Mouse (Mus musculus) limb, embryonic 13.5 days (tissue): ENCODE measurements around the gene Nfia. TPM values are rescaled to one million over a fixed set of nuclear protein-coding genes. Genes with fewer than 3 reads are reported as not detected.

Experiments
- ATAC-seq: fragments of 200-750 bp; cut with Nextera tagmentation; 2 replicates; pipeline ENCODE4 v1.8.0; 2017; ENCODE audit warnings: low read depth, moderate number of reproducible peaks, moderate TSS enrichment; ENCODE audit not compliant: low FRiP score
- H3K27ac ChIP-seq: fragments of 300-500 bp; sonication (generic); 2 replicates; pipeline ENCODE4 v1.5.1; 2015; ENCODE audit warnings: inconsistent platforms, mild to moderate bottlenecking, moderate library complexity
- H3K27me3 ChIP-seq: fragments of 300-500 bp; sonication (generic); 2 replicates; pipeline ENCODE4 v1.6.1; 2015; ENCODE audit warnings: mild to moderate bottlenecking, inconsistent platforms
- H3K36me3 ChIP-seq: fragments of 300-500 bp; sonication (generic); 2 replicates; pipeline ENCODE4 v1.6.1; 2015; ENCODE audit warnings: inconsistent platforms, mild to moderate bottlenecking, moderate library complexity
- H3K4me1 ChIP-seq: fragments of 300-500 bp; sonication (generic); 2 replicates; pipeline ENCODE4 v1.6.1; 2015; ENCODE audit warnings: inconsistent platforms
- H3K4me2 ChIP-seq: fragments of 300-500 bp; sonication (generic); replicated peaks from 2 replicates; pipeline ENCODE4 v1.6.1; 2015; ENCODE audit warnings: inconsistent platforms, mild to moderate bottlenecking, moderate library complexity
- H3K4me3 ChIP-seq: fragments of 300-500 bp; sonication (generic); 2 replicates; pipeline ENCODE4 v1.5.1; 2015; ENCODE audit warnings: moderate library complexity, mild to moderate bottlenecking, inconsistent platforms
- H3K9ac ChIP-seq: fragments of 300-500 bp; sonication (generic); 2 replicates; pipeline ENCODE4 v1.6.1; 2015; ENCODE audit warnings: mild to moderate bottlenecking, inconsistent platforms
- H3K9me3 ChIP-seq: fragments of 300-500 bp; sonication (generic); 2 replicates; pipeline ENCODE4 v1.6.1; 2016; ENCODE audit warnings: inconsistent platforms
- WGBS: fragments of 180-500 bp; shearing (Covaris S2); methylation state at CpG from one replicate; pipeline ENCODE4 v1.1.7; 2015; 5-methylcytosine and 5-hydroxymethylcytosine counted together
- polyA plus RNA-seq: library from polyadenylated mRNA; unstranded; fragments of >200 nt; fragmentation: Nextera tagmentation; extraction: Ambion mirVana; gene quantifications from 2 replicates; pipeline ENCODE4 v1.2.1, GENCODE M21; 2015

Gene Nfia
- polyA plus RNA-seq, 1 experiment from 2014 or later = 88.3 TPM

DNA sequence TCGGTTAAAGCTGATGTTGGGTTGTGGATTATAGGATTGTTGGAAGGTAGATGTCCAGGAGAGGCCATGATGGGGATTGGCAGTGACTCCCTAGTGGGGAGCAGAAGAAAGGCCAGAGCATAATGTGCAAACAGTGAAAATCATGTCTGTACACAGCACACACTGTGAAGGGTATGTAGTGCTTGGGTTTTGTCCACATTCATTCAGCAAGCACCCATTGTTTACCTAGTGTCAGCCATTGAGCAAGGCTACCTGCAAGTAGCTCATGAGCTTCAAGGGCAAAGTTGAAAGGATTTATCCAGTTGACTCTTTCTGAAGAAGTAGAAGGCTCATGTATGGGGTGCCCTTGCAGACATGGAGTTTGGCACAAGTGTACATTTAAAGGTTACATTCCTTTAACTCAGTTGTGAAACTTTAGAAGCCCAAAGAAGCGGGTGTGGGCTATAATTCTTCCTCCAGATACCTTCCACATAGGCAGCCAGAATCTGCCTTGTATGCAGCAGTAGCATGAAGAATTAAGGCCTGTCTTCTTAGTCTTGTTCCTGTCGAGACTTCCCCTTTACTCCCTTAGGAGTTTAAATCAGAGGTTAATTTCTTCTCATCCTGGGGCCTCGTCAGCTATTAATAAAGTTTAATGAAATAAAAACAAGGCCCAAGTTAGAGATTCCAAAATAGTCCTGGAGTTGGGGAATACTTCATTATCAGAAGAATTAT, 37.2 kb downstream of the Nfia start:
- Histone ChIP-seq H3K27ac (no peak overlapping the region), H3K4me3 (no peak overlapping the region), H3K36me3 (peaks cover 13% of the 10 kb centered on the region), H3K9me3 (no peaks in the 10 kb centered on the region), H3K27me3 (no peaks in the 10 kb centered on the region), H3K4me2 (no peak overlapping the region), H3K4me1 (peaks cover 28% of the 10 kb centered on the region), H3K9ac (no peak overlapping the region)
- WGBS = 60% methylated on average over 4 of the region's 4 CpGs
- ATAC-seq = no peak

DNA sequence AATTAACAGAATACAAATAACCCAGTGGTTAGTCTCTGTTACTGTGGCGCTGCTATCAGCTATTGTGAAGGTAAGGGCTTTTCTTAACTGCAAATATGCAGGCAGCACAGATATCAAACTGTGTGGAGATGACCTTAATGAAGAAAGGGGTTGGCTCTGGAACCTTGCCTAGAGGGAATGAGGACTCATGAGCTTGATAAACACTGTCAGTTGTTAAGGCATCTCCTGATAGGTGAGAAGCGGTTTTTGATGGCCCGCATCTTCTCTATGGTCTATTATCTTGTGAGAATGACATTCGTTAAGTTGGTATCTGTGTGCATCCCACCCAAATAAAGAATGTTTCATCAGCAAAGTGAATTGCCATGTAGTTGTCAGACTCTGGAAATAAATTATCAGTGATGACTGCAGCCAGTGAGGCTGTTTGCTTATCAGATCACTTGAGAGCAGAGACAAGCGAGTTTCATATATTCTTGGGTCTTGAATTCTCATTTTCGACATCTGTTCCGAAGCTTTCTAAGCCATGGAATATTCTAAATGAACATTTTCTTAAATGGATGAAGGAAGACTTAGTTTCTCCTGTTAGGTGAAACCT, 37.9 kb downstream of the Nfia start:
- no peak for ATAC-seq
- no peaks in the 10 kb centered on the region for H3K27me3 ChIP-seq
- H3K36me3 ChIP-seq = peaks cover 13% of the 10 kb centered on the region
- no peak overlapping the region for H3K4me3 ChIP-seq
- no peak overlapping the region for H3K4me2 ChIP-seq
- WGBS = 86% methylated on average over 7 of the region's 7 CpGs
- no peak overlapping the region for H3K27ac ChIP-seq
- H3K4me1 ChIP-seq = peaks cover 25% of the 10 kb centered on the region
- no peaks in the 10 kb centered on the region for H3K9me3 ChIP-seq
- no peak overlapping the region for H3K9ac ChIP-seq

DNA sequence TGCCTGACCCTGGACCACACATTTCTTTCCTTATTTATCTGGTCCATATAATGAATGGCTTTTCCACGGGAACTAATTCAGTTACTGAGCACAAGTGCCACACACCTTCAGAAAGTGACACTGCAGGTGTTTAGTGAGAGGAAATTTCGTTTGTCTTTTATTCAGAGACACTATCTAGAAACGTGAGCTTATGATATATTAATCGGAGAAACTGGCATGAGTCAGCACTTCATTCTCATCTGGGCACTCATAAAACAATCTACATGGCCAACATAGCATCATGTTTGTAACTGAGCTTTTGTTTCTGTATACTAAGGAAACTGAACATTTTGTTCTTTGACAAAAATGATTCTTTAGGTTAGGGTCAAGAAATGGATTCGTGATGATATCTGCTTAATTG, 40.5 kb downstream of the Nfia start:
- WGBS = 84% methylated on average over 5 of the region's 5 CpGs
- H3K27ac ChIP-seq = no peak overlapping the region
- no peak overlapping the region for H3K9ac ChIP-seq
- no peak for ATAC-seq
- H3K36me3 ChIP-seq = peaks cover 8% of the 10 kb centered on the region
- H3K4me3 ChIP-seq = no peak overlapping the region
- no peak overlapping the region for H3K4me2 ChIP-seq
- no peaks in the 10 kb centered on the region for H3K27me3 ChIP-seq
- H3K9me3 ChIP-seq = no peaks in the 10 kb centered on the region
- peaks cover 25% of the 10 kb centered on the region for H3K4me1 ChIP-seq

DNA sequence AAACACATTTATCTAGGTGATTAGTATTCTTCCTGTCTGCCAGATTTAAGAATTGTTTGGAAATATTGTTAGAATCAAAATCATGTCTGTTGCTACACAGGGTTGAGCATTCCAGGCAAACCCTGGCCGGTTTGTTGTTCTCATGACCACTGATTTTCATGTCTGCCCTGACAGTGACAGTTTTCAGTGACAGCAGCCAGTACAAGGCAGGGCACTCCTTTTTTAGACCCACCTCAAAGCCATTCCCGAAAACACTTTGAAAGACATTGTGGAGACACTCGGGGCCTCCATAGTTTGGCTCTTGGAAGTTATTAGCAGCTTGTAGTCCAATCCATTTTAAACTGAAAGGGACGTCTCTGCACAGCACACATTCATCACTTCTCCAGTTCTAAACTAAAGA, 41.5 kb downstream of the Nfia start:
- H3K27ac ChIP-seq = no peak overlapping the region
- H3K27me3 ChIP-seq = no peaks in the 10 kb centered on the region
- no peaks in the 10 kb centered on the region for H3K9me3 ChIP-seq
- no peak overlapping the region for H3K4me3 ChIP-seq
- peaks cover 8% of the 10 kb centered on the region for H3K36me3 ChIP-seq
- H3K9ac ChIP-seq = no peak overlapping the region
- no peak overlapping the region for H3K4me2 ChIP-seq
- peaks cover 22% of the 10 kb centered on the region for H3K4me1 ChIP-seq
- WGBS = 83% methylated on average over 4 of the region's 4 CpGs
- ATAC-seq = no peak

DNA sequence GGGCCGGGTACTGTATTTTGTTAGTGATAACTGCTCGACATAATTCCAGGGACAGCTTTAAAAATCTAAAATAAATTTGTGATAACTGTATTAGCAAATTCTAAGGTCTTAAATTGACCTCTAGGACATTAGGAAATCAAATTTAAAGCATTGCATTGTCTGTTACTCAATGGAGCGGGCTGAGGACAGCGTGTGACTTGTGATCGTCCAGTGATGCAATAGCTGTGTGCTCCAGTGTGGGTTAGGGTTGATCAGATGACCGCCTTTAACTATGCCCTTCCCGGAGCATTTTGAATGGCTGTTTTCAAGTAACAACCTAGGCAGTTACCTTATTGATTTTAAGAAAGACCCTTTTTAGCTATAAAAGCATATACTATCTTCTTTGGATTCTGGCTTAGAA, 42.0 kb downstream of the Nfia start:
- no peaks in the 10 kb centered on the region for H3K9me3 ChIP-seq
- WGBS = 91% methylated on average over 7 of the region's 7 CpGs
- H3K4me2 ChIP-seq = no peak overlapping the region
- H3K27ac ChIP-seq = no peak overlapping the region
- H3K27me3 ChIP-seq = no peaks in the 10 kb centered on the region
- H3K4me3 ChIP-seq = no peak overlapping the region
- H3K4me1 ChIP-seq = peaks cover 21% of the 10 kb centered on the region
- peaks cover 4% of the 10 kb centered on the region; the same call in 1 of the 2 replicates for H3K36me3 ChIP-seq
- H3K9ac ChIP-seq = no peak overlapping the region
- ATAC-seq = no peak

DNA sequence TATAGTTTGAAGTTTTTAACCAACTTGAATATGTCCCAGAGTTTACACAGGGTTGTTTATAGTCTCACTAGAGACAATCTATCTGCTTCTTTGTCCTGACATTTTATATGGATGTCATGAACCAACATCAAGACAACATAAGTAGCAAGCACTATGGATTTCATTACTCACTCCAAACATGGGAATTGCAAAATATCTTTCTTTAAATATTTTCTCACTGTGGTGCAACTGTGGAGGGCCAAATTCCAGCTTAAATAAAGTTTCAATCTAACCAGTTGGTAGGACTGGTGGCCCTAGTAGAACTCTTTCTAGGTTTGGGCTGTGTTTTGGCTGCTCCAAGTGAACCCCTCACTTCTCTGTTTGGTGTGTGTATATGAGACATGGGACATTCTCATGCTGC, 43.5 kb downstream of the Nfia start:
- no peak overlapping the region for H3K4me3 ChIP-seq
- H3K27ac ChIP-seq = no peak overlapping the region
- no peak overlapping the region for H3K9ac ChIP-seq
- ATAC-seq = no peak
- no peak overlapping the region for H3K4me2 ChIP-seq
- H3K4me1 ChIP-seq = peaks cover 12% of the 10 kb centered on the region
- no peaks in the 10 kb centered on the region for H3K36me3 ChIP-seq
- no peaks in the 10 kb centered on the region for H3K9me3 ChIP-seq
- no peaks in the 10 kb centered on the region for H3K27me3 ChIP-seq

DNA sequence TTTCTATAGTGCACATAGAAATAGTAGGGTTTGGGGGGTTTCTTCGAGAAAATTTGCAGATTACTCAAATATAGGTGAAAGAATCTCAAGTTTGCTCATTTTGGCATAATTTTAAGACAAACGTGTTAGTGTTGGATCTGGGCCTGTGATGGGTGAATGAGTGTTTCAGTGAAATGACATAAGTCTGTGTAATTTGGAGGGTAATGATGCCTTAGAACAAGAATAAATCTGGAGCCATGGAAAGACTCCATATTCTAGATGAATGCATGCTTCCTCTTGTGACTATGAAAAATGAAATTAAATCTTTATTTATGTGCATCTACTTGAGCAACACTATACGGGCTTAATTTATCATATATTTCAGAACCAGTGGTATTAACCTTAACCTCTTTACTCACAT, 44.2 kb downstream of the Nfia start:
- WGBS = 89% methylated on average over 3 of the region's 3 CpGs

DNA sequence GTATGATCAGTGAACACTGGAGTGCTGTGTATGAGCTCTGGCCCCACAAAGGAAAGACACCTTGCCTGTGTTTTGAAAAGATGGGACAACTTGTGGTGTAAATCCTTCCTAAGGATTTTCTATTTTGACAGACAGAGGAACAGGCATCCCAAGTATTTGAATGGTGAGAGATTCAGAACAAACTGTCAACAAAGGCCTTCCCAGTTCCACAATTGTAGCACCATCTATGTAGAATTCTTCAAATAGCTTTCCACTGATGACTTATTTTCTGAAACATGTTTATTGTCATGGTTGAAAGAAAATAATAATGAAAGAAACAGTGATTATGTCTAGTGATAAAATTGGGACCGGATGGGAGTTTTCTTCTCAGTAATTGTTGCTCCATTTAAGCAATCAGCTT, 45.2 kb downstream of the Nfia start:
- no peaks in the 10 kb centered on the region for H3K36me3 ChIP-seq
- no peak overlapping the region for H3K27ac ChIP-seq
- H3K9ac ChIP-seq = no peak overlapping the region
- no peaks in the 10 kb centered on the region for H3K9me3 ChIP-seq
- H3K4me3 ChIP-seq = no peak overlapping the region
- H3K4me1 ChIP-seq = peaks cover 12% of the 10 kb centered on the region
- no peaks in the 10 kb centered on the region for H3K27me3 ChIP-seq
- 75% methylated on average over 1 of the region's 1 CpGs for WGBS
- H3K4me2 ChIP-seq = no peak overlapping the region
- ATAC-seq = no peak

More for the DNA sequence above, 44.2 kb downstream of the Nfia start:
- H3K9ac ChIP-seq = no peak overlapping the region
- H3K4me2 ChIP-seq = no peak overlapping the region
- no peak for ATAC-seq
- no peak overlapping the region for H3K27ac ChIP-seq
- H3K4me1 ChIP-seq = peaks cover 12% of the 10 kb centered on the region
- H3K4me3 ChIP-seq = no peak overlapping the region
- H3K36me3 ChIP-seq = no peaks in the 10 kb centered on the region
- no peaks in the 10 kb centered on the region for H3K27me3 ChIP-seq
- no peaks in the 10 kb centered on the region for H3K9me3 ChIP-seq

DNA sequence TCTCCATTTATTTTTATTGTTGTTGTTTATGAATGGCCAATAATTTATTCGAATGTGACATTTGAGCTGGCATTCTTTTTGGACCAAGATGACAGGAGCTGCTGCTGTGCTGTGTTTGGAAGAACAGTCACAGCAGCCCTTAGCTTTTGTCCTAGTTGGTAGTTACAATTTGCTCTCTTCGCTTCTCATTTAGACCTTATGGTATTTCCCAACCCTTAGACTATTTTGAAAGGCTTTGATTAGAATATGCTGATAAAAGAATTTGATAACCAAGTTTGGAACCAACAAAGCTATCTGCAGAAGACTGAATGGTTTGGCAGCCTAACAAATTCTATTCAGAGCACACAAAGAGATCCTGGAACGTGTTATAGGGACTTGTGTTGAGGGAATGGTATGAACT, 46.0 kb downstream of the Nfia start:
- 79% methylated on average over 3 of the region's 3 CpGs for WGBS
- no peak overlapping the region for H3K27ac ChIP-seq
- no peak overlapping the region for H3K9ac ChIP-seq
- no peak overlapping the region for H3K4me2 ChIP-seq
- no peaks in the 10 kb centered on the region for H3K9me3 ChIP-seq
- H3K4me1 ChIP-seq = peaks cover 15% of the 10 kb centered on the region
- H3K27me3 ChIP-seq = no peaks in the 10 kb centered on the region
- no peak for ATAC-seq
- H3K36me3 ChIP-seq = no peaks in the 10 kb centered on the region
- no peak overlapping the region for H3K4me3 ChIP-seq

DNA sequence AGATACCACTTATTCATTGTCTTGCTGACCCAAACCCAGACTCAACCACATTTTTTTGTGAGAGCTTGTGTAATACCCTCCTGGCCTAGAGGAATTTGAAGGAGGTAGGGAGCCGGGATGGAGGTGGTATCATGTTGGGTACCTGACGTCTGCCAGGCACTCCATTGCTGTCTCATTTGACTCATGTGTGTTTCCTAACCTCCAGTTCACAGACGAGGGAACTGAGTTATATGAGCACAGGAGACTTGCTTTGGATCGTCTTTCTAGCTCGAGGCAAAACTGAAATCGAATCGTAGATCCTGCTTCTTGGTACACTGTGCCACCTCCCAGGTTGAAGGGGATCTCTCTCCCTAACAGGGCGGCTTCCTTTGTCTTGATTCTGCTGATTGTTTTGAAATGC, 46.6 kb downstream of the Nfia start:
- WGBS = 62% methylated on average over 8 of the region's 8 CpGs

DNA sequence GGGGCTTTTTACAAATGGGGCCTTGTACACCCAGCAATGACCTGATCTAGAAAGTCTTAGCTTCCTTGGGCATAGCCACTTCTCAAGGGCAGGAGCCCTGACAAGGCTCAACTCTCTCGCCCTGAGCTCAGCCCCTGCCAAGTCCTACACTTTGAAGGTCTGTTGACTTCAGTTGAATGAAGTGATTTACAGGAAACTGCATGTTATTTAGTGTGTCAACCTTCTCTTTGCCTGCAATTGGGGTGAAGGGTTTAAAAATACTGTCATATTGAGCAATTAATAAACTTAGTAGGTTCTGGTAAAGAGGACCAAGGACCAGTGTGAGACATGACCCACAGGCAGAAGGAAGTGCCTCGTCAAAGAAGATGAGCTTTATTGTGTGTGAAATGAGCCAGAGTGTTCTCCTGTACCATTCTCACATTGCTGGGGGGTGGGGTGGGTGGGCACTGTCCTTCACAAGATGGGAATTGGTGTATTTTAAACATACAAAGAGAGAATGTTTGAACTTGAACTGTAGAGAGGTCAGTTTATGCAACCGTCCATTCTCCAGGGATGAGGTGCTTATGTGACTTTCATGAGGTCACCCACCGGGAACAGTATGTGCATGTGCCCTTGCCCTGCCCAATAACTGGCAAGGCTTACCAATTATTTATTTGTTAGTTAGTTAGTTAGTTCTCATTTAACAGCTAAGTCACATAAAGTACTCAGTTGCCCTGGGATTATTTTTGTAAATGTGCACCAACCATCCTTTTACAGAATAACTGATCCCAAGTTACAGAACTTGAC, 48.1 kb downstream of the Nfia start:
- Histone ChIP-seq H3K4me3 (no peak overlapping the region), H3K27me3 (no peaks in the 10 kb centered on the region), H3K9ac (no peak overlapping the region), H3K4me2 (no peak overlapping the region), H3K4me1 (peaks cover 24% of the 10 kb centered on the region), H3K36me3 (no peaks in the 10 kb centered on the region), H3K27ac (no peak overlapping the region), H3K9me3 (no peaks in the 10 kb centered on the region)
- 77% methylated on average over 4 of the region's 4 CpGs for WGBS
- no peak for ATAC-seq

More for the DNA sequence above, 46.6 kb downstream of the Nfia start:
- no peak overlapping the region for H3K4me3 ChIP-seq
- no peaks in the 10 kb centered on the region for H3K27me3 ChIP-seq
- H3K4me1 ChIP-seq = peaks cover 17% of the 10 kb centered on the region
- H3K9me3 ChIP-seq = no peaks in the 10 kb centered on the region
- H3K36me3 ChIP-seq = no peaks in the 10 kb centered on the region
- H3K27ac ChIP-seq = no peak overlapping the region
- no peak overlapping the region for H3K9ac ChIP-seq
- no peak overlapping the region for H3K4me2 ChIP-seq
- ATAC-seq = no peak

DNA sequence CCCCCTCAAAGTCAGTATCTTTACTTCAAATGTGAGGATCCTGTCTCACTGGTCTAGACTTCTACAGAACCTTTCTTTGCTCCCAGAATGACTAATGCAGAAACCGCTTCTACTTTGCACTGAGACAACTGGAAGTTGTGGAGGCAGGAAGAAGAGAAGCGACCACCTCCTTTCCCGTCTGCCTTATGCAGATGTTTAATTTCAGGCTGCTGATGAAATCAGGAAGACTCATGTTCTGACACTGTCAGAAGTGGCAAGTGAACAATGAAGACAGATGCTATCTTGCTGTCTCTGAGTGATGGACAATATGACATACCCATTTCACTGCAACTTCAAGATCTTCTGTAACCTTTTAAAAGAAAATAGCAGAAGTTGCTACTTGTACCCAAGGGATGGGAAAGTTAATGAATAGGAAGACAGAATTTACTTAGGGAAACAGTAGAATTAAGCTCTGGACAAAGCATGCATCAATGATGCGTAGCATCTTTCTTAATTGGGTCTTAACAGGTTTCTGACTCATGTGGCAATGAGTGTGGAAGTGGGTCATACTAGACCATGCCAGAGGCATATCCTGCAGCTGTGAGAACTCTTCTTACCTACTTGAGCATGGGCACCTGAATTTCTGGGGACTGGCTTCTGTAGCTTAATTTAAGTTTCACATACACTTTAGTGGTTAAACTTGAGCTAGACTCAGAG, 49.2 kb downstream of the Nfia start:
- Histone ChIP-seq H3K4me3 (no peak overlapping the region), H3K36me3 (no peaks in the 10 kb centered on the region)

More for the DNA sequence above, 49.2 kb downstream of the Nfia start:
- 80% methylated on average over 4 of the region's 4 CpGs for WGBS
- Histone ChIP-seq H3K9ac (no peak overlapping the region), H3K27ac (no peak overlapping the region), H3K4me2 (no peak overlapping the region), H3K4me1 (peaks cover 33% of the 10 kb centered on the region), H3K9me3 (no peaks in the 10 kb centered on the region), H3K27me3 (no peaks in the 10 kb centered on the region)
- no peak for ATAC-seq
